Comparison of ENCODE assay signal across 8 mouse cellular contexts in genomic region chr3:65930636-65931035, GRCm38 (mm10). TPM values are rescaled to one million over a fixed set of nuclear protein-coding genes. Genes with fewer than 3 reads are reported as not detected.
DNase-seq lines count a peak whose midpoint lies in the region; ATAC-seq and TF ChIP-seq lines count a peak whose summit lies in the region.
"Had no signal": no experiment of that assay in that cellular context is flagged by ENCODE, and none has a peak within 500 bp of the region (broad histone marks: within the 10 kb centered on the region; RNA-seq: fewer than 3 reads in every experiment).

No protein-coding gene starts in this region.

- no peak overlapping the region for H3K4me3 ChIP-seq in heart, embryonic 11.5 days (ENCODE audit: low read depth, low read length)
- no peak overlapping the region for H3K4me3 ChIP-seq in liver, embryonic 15.5 days (replicated peaks)
- H3K4me3 ChIP-seq in liver, postnatal 0 days (ENCODE audit: low read depth, low read length): no peak overlapping the region
- no peak overlapping the region for H3K4me3 ChIP-seq in limb, embryonic 15.5 days
- H3K4me3 ChIP-seq: neural tube, embryonic 15.5 days had no signal

- peaks cover 13% of the 10 kb centered on the region for H3K4me1 ChIP-seq in heart, embryonic 11.5 days (ENCODE audit: control insufficient read depth, insufficient read depth, low read length)
- peaks cover 17% of the 10 kb centered on the region for H3K4me1 ChIP-seq in liver, embryonic 15.5 days (replicated peaks)
- H3K4me1 ChIP-seq in liver, postnatal 0 days (ENCODE audit: insufficient read depth): peaks cover 11% of the 10 kb centered on the region
- H3K4me1 ChIP-seq in limb, embryonic 15.5 days: peaks cover 34% of the 10 kb centered on the region

- no peak overlapping the region for H3K9ac ChIP-seq in heart, embryonic 11.5 days (ENCODE audit: low read depth, low read length)
- H3K9ac ChIP-seq in liver, embryonic 15.5 days: no peak overlapping the region
- no peak overlapping the region for H3K9ac ChIP-seq in liver, postnatal 0 days (replicated peaks)
- H3K9ac ChIP-seq in limb, embryonic 15.5 days: no peak overlapping the region
- H3K9ac ChIP-seq: neural tube, embryonic 15.5 days had no signal

- H3K4me2 ChIP-seq in heart, embryonic 11.5 days: peak overlapping the region; percentile 64; the same call in 1 of the 2 replicates
- 0 out of 2 replicates have a peak overlapping the region, but pooled peaks have one; percentile 48 for H3K4me2 ChIP-seq in liver, embryonic 15.5 days
- H3K4me2 ChIP-seq in liver, postnatal 0 days (ENCODE audit: low read depth, low read length): no peak overlapping the region; the same call in 1 of the 2 replicates
- H3K4me2 ChIP-seq in limb, embryonic 15.5 days: peak overlapping the region; percentile 42; the same call in 1 of the 2 replicates

- no peaks in the 10 kb centered on the region for H3K27me3 ChIP-seq in heart, embryonic 11.5 days (ENCODE audit: control insufficient read depth, insufficient read depth, low read length)
- H3K27me3 ChIP-seq in liver, embryonic 15.5 days: no peaks in the 10 kb centered on the region
- no peaks in the 10 kb centered on the region for H3K27me3 ChIP-seq in liver, postnatal 0 days (ENCODE audit: insufficient read depth, low read length)
- no peaks in the 10 kb centered on the region for H3K27me3 ChIP-seq in limb, embryonic 15.5 days
- H3K27me3 ChIP-seq: neural tube, embryonic 15.5 days had no signal

- WGBS in heart, embryonic 11.5 days (ENCODE audit: insufficient replicate concordance): 54% methylated on average over 8 of the region's 8 CpGs
- WGBS in liver, embryonic 15.5 days (ENCODE audit: insufficient replicate concordance): 36% methylated on average over 8 of the region's 8 CpGs
- WGBS in liver, postnatal 0 days (ENCODE audit: insufficient replicate concordance): 25% methylated on average over 8 of the region's 8 CpGs
- WGBS in limb, embryonic 15.5 days: 39% methylated on average over 8 of the region's 8 CpGs

- H3K9me3 ChIP-seq in heart, embryonic 11.5 days (replicated peaks; ENCODE audit: control insufficient read depth, low read length): no peaks in the 10 kb centered on the region
- no peaks in the 10 kb centered on the region for H3K9me3 ChIP-seq in liver, embryonic 15.5 days (replicated peaks)
- H3K9me3 ChIP-seq in liver, postnatal 0 days (ENCODE audit: low read length): no peaks in the 10 kb centered on the region
- no peaks in the 10 kb centered on the region for H3K9me3 ChIP-seq in limb, embryonic 15.5 days
- H3K9me3 ChIP-seq: neural tube, embryonic 15.5 days had no signal

- TF ChIP-seq CTCF in liver, postnatal 0 days (IDR thresholded peaks at IDR 0.05; ENCODE audit: low read depth): no peak

- intact Hi-C loops in heart, postnatal 25 days (cut with DNase I): loop anchor here (1.0 to 10.0 kb wide), 2 partner anchors 402 to 946 kb away; partner anchors contain the start of gene Tiparp

- no peak for ATAC-seq in heart, embryonic 11.5 days (replicated peaks; ENCODE audit: insufficient number of reproducible peaks, low FRiP score, low TSS enrichment)
- no peak for ATAC-seq in liver, embryonic 15.5 days (ENCODE audit: insufficient read depth)
- ATAC-seq in liver, postnatal 0 days: no peak
- peak; percentile 14 for ATAC-seq in activated CD4-positive, CD25-positive, alpha-beta regulatory T cell, adult 4 months
- no peak for ATAC-seq in limb, embryonic 15.5 days (ENCODE audit: insufficient number of reproducible peaks, low FRiP score, low TSS enrichment, low read depth)

- H3K36me3 ChIP-seq in heart, embryonic 11.5 days (ENCODE audit: control insufficient read depth, insufficient read depth, low read length): no peaks in the 10 kb centered on the region
- H3K36me3 ChIP-seq in liver, embryonic 15.5 days (replicated peaks): no peaks in the 10 kb centered on the region
- H3K36me3 ChIP-seq in liver, postnatal 0 days (replicated peaks; ENCODE audit: insufficient read depth, low read length): no peaks in the 10 kb centered on the region
- no peaks in the 10 kb centered on the region for H3K36me3 ChIP-seq in limb, embryonic 15.5 days
- H3K36me3 ChIP-seq: neural tube, embryonic 15.5 days had no signal

- H3K27ac ChIP-seq in heart, embryonic 11.5 days (ENCODE audit: low read depth, low read length): no peak overlapping the region
- H3K27ac ChIP-seq in liver, embryonic 15.5 days (replicated peaks): no peak overlapping the region
- no peak overlapping the region for H3K27ac ChIP-seq in liver, postnatal 0 days (ENCODE audit: low read depth)
- no peak overlapping the region for H3K27ac ChIP-seq in limb, embryonic 15.5 days
- H3K27ac ChIP-seq: neural tube, embryonic 15.5 days had no signal

- DNase-seq in heart, postnatal 25 days (ENCODE audit: low spot score): no peak
- DNase-seq in liver, postnatal 0 days: no peak
- DNase-seq in kidney, adult 8-10 months: no peak

- no peak for TF ChIP-seq EP300 in liver, postnatal 0 days (IDR thresholded peaks at IDR 0.05; ENCODE audit: low read depth)

RNA-seq across cellular contexts. Expression of gene Ccnl1, which starts 27.4 kb away (rescaled TPM):
- polyA plus RNA-seq in heart, embryonic 11.5 days (2014; fragmentation: Nextera tagmentation; extraction: Ambion mirVana): 91.5 and 97.7 TPM in 2 replicates
- 10 to 100 TPM; 19.0 to 23.4 TPM for total RNA-seq in heart, postnatal 25 days (2021)
- 45.2 and 48.0 TPM in 2 replicates for polyA plus RNA-seq in liver, embryonic 15.5 days (2015; fragmentation: Nextera tagmentation; extraction: Ambion mirVana)
- polyA plus RNA-seq in liver, postnatal 0 days (2015; fragmentation: Nextera tagmentation; extraction: Ambion mirVana): 33.1 and 38.1 TPM in 2 replicates
- 10 to 100 TPM; 49.5 to 75.2 TPM for polyA plus RNA-seq in activated CD4-positive, CD25-positive, alpha-beta regulatory T cell, adult 4 months (2017; shearing (Covaris generic))
- 101 and 110 TPM in 2 replicates for polyA plus RNA-seq in limb, embryonic 15.5 days (2015; fragmentation: Nextera tagmentation; extraction: Ambion mirVana)
